Mouse (Mus musculus) embryo, embryonic 9.5 days (tissue): ENCODE data around the gene Gm12394.
"Not testable (repeated sequence)": the region's sequence is repeated elsewhere in the genome, so short reads cannot be mapped to it uniquely, and the experiment has no call there.

ENCODE experiments used
- DNase-seq: peaks from one replicate; pipeline ENCODE4 v3.0.0-alpha.2; 2017; ENCODE audit errors: extremely low spot score

The Gm12394 gene

GRCm38 (mm10) chr4:42856671-42857070 is at the start of gene Gm12394:
Gm12394 (minus strand) TSS chr4:42856771.
- DNase-seq = not testable (repeated sequence)

- no peak for DNase-seq
Observed at GRCm38 (mm10) chr4:42904966-42905365, 48.4 kb upstream of the Gm12394 start.

- DNase-seq = no peak
Observed at GRCm38 (mm10) chr4:42904523-42904922, 48.0 kb upstream of the Gm12394 start.

GRCm38 (mm10) chr4:42903942-42904341 is 47.4 kb upstream of the Gm12394 start:
- no peak for DNase-seq

- no peak for DNase-seq
Observed at GRCm38 (mm10) chr4:42902730-42903129, 46.2 kb upstream of the Gm12394 start.

GRCm38 (mm10) chr4:42902174-42902573 is 45.6 kb upstream of the Gm12394 start:
- peak; percentile 19 for DNase-seq

- DNase-seq = no peak
Observed at GRCm38 (mm10) chr4:42900878-42901277, 44.3 kb upstream of the Gm12394 start.

- no peak for DNase-seq
Observed at GRCm38 (mm10) chr4:42898914-42899313, 42.3 kb upstream of the Gm12394 start.

- DNase-seq = no peak
Observed at GRCm38 (mm10) chr4:42895118-42895517, 38.5 kb upstream of the Gm12394 start.

GRCm38 (mm10) chr4:42891176-42891575 is 34.6 kb upstream of the Gm12394 start:
- no peak for DNase-seq

GRCm38 (mm10) chr4:42888806-42889205 is 32.2 kb upstream of the Gm12394 start:
- DNase-seq = no peak

- no peak for DNase-seq
Observed at GRCm38 (mm10) chr4:42886926-42887325, 30.4 kb upstream of the Gm12394 start.

GRCm38 (mm10) chr4:42880677-42880948 is 24.0 kb upstream of the Gm12394 start:
- no peak for DNase-seq

- DNase-seq = no peak
Observed at GRCm38 (mm10) chr4:42879829-42880676, 23.5 kb upstream of the Gm12394 start.

- DNase-seq = no peak
Observed at GRCm38 (mm10) chr4:42877657-42878056, 21.1 kb upstream of the Gm12394 start.

- peak; percentile 71 for DNase-seq
Observed at GRCm38 (mm10) chr4:42876586-42877291, 20.2 kb upstream of the Gm12394 start.

GRCm38 (mm10) chr4:42874134-42874533 is 17.6 kb upstream of the Gm12394 start, which contains the start of gene Fam205c:
Fam205c (minus strand) TSS chr4:42874234.
- DNase-seq = no peak

GRCm38 (mm10) chr4:42872746-42873435 is 16.3 kb upstream of the Gm12394 start:
- no peak for DNase-seq

- no peak for DNase-seq
Observed at GRCm38 (mm10) chr4:42872151-42872550, 15.6 kb upstream of the Gm12394 start.

GRCm38 (mm10) chr4:42870748-42871147 is 14.2 kb upstream of the Gm12394 start:
- DNase-seq = no peak

- DNase-seq = no peak
Observed at GRCm38 (mm10) chr4:42868193-42868592, 11.6 kb upstream of the Gm12394 start.

- DNase-seq = no peak
Observed at GRCm38 (mm10) chr4:42867390-42867789, 10.8 kb upstream of the Gm12394 start.

GRCm38 (mm10) chr4:42863487-42863886 is 6.9 kb upstream of the Gm12394 start:
- DNase-seq = not testable (repeated sequence)
